Mouse (Mus musculus) monocyte, adult 2 months (primary cell): ENCODE results near the gene Gtpbp10.

Experiments
- DNase-seq, 2 experiments: peaks; one replicate each; pipeline ENCODE4 v3.0.0; 2022; ENCODE audit warnings: low spot score in 2 of 2, low read depth in 1 of 2

Gtpbp10 gene

GRCm38 (mm10) chr5:5559079-5559740, at the start of gene Gtpbp10:
Gene Gtpbp10 (minus strand): TSS chr5:5559538.
- DNase-seq = peak; percentile 81 to 93

GRCm38 (mm10) chr5:5587686-5588085, 28.3 kb upstream of the Gtpbp10 start:
- DNase-seq = no peak

- DNase-seq = no peak
Observed at GRCm38 (mm10) chr5:5573749-5574317, 14.5 kb upstream of the Gtpbp10 start, which contains the start of gene Gm8773. Gene Gm8773 (plus strand): TSS chr5:5573799.

- no peak for DNase-seq
Observed at GRCm38 (mm10) chr5:5562435-5562834, 3.1 kb upstream of the Gtpbp10 start.

- no peak for DNase-seq
Observed at GRCm38 (mm10) chr5:5561041-5561706, 1.8 kb upstream of the Gtpbp10 start.

- DNase-seq = no peak
Observed at GRCm38 (mm10) chr5:5559798-5560197, 460 bp upstream of the Gtpbp10 start.

GRCm38 (mm10) chr5:5551110-5551509, 8.2 kb downstream of the Gtpbp10 start:
- DNase-seq = no peak

GRCm38 (mm10) chr5:5540385-5540784, 19.0 kb downstream of the Gtpbp10 start:
- no peak for DNase-seq

GRCm38 (mm10) chr5:5539771-5540170, 19.6 kb downstream of the Gtpbp10 start:
- DNase-seq = no peak

GRCm38 (mm10) chr5:5536131-5536530, 23.2 kb downstream of the Gtpbp10 start:
- DNase-seq = no peak

GRCm38 (mm10) chr5:5533656-5534420, 25.5 kb downstream of the Gtpbp10 start:
- DNase-seq = no peak

GRCm38 (mm10) chr5:5515411-5515810, 43.9 kb downstream of the Gtpbp10 start:
- no peak for DNase-seq

- DNase-seq = peak; percentile 22 to 39
Observed at GRCm38 (mm10) chr5:5514196-5515076, 44.9 kb downstream of the Gtpbp10 start, which contains the start of gene Cldn12. Gene Cldn12 (minus strand): TSS chr5:5514958.

GRCm38 (mm10) chr5:5511401-5511800, 47.9 kb downstream of the Gtpbp10 start:
- no peak for DNase-seq

- no peak for DNase-seq
Observed at GRCm38 (mm10) chr5:5510989-5511388, 48.3 kb downstream of the Gtpbp10 start.

- no peak for DNase-seq
Observed at GRCm38 (mm10) chr5:5510304-5510887, 48.9 kb downstream of the Gtpbp10 start.

- no peak for DNase-seq
Observed at GRCm38 (mm10) chr5:5508231-5508630, 51.1 kb downstream of the Gtpbp10 start.

GRCm38 (mm10) chr5:5507701-5508225, 51.6 kb downstream of the Gtpbp10 start:
- DNase-seq = no peak

- no peak for DNase-seq
Observed at GRCm38 (mm10) chr5:5504456-5504855, 54.9 kb downstream of the Gtpbp10 start.

GRCm38 (mm10) chr5:5503381-5503780, 56.0 kb downstream of the Gtpbp10 start:
- DNase-seq = no peak
